Mouse (Mus musculus) midbrain, embryonic 15.5 days (tissue): ENCODE results near the gene Mrpl38. TPM values are rescaled to one million over a fixed set of nuclear protein-coding genes. Genes with fewer than 3 reads are reported as not detected.

Experiments used
- polyA plus RNA-seq: library from polyadenylated mRNA; unstranded; fragments of >200 nt; fragmentation: Nextera tagmentation; extraction: Ambion mirVana; gene quantifications from 2 replicates; pipeline ENCODE4 v1.2.1, GENCODE M21; 2015

Mrpl38 gene
- polyA plus RNA-seq, 1 experiment from 2014 or later: 85.1 TPM

Other genes starting within 250 kb of the Mrpl38 start
- gene Smim5, start 238.9 kb downstream of the Mrpl38 start, polyA plus RNA-seq: 1.2 and 1.4 TPM in 2 replicates
- 1.0 and 1.1 TPM in 2 replicates for gene Smim6, start 226.9 kb downstream of the Mrpl38 start, polyA plus RNA-seq
- 52.1 and 53.1 TPM in 2 replicates for gene Sap30bp, start 205.6 kb downstream of the Mrpl38 start, polyA plus RNA-seq
- 22.4 and 25.7 TPM in 2 replicates for gene Recql5, start 205.4 kb downstream of the Mrpl38 start, polyA plus RNA-seq
- 0.79 and 0.94 TPM in 2 replicates for gene Itgb4, start 164.2 kb downstream of the Mrpl38 start, polyA plus RNA-seq
- 53.2 and 58.5 TPM in 2 replicates for gene Galk1, start 126.1 kb downstream of the Mrpl38 start, polyA plus RNA-seq
- 2,073 and 2,119 TPM in 2 replicates for gene H3f3b, start 110.9 kb downstream of the Mrpl38 start, polyA plus RNA-seq
- gene Unk, start 108.5 kb downstream of the Mrpl38 start, polyA plus RNA-seq: 39.7 and 40.7 TPM in 2 replicates
- gene Unc13d, start 60.9 kb downstream of the Mrpl38 start, polyA plus RNA-seq: 0.70 and 1.5 TPM in 2 replicates
- 165 and 173 TPM in 2 replicates for gene Wbp2, start 51.9 kb downstream of the Mrpl38 start, polyA plus RNA-seq
- gene Trim47, start 11.7 kb downstream of the Mrpl38 start, polyA plus RNA-seq: 10.5 and 12.2 TPM in 2 replicates
- gene Trim65, start 7.7 kb downstream of the Mrpl38 start, polyA plus RNA-seq: 2.7 and 3.1 TPM in 2 replicates
- 69.2 and 78.4 TPM in 2 replicates for gene Fbf1, start 29.3 kb upstream of the Mrpl38 start, polyA plus RNA-seq
- 86.7 and 92.5 TPM in 2 replicates for gene Ten1, start 60.0 kb upstream of the Mrpl38 start, polyA plus RNA-seq
- 63.0 and 64.0 TPM in 2 replicates for gene Acox1, start 60.2 kb upstream of the Mrpl38 start, polyA plus RNA-seq
- 0.84 and 0.96 TPM in 2 replicates for gene Evpl, start 99.2 kb upstream of the Mrpl38 start, polyA plus RNA-seq
- 62.4 and 63.5 TPM in 2 replicates for gene Srp68, start 135.3 kb upstream of the Mrpl38 start, polyA plus RNA-seq
- 0.45 and 0.57 TPM in 2 replicates for gene Galr2, start 142.1 kb upstream of the Mrpl38 start, polyA plus RNA-seq
- gene Exoc7, start 168.4 kb upstream of the Mrpl38 start, polyA plus RNA-seq: 109 and 110 TPM in 2 replicates
- gene Foxj1, start 196.5 kb upstream of the Mrpl38 start, polyA plus RNA-seq: 17.4 and 20.4 TPM in 2 replicates